Mouse (Mus musculus) intestine, embryonic 14.5 days (tissue): ENCODE data around the gene Rhox4f. TPM values are rescaled to one million over a fixed set of nuclear protein-coding genes. Genes with fewer than 3 reads are reported as not detected.
"Not testable (repeated sequence)": the region's sequence is repeated elsewhere in the genome, so short reads cannot be mapped to it uniquely, and the experiment has no call there.

ENCODE experiments used
- ATAC-seq: fragments of 200-750 bp; cut with Nextera tagmentation; replicated peaks from 2 replicates; pipeline ENCODE4 v1.8.0; 2017; ENCODE audit warnings: low read depth, moderate number of reproducible peaks, moderate TSS enrichment, moderate library complexity; ENCODE audit not compliant: low FRiP score, low TSS enrichment
- DNase-seq: peaks from one replicate; pipeline ENCODE4 v3.0.0-alpha.2; 2018; ENCODE audit warnings: low spot score
- H3K27ac ChIP-seq: fragments of 300-500 bp; sonication (generic); 2 replicates; pipeline ENCODE4 v1.5.1; 2014; ENCODE audit warnings: low read depth, mild to moderate bottlenecking, control low read depth
- H3K27me3 ChIP-seq: fragments of 300-500 bp; sonication (generic); replicated peaks from 2 replicates; pipeline ENCODE4 v1.6.1; 2014; ENCODE audit warnings: low read length, control low read depth; ENCODE audit not compliant: control insufficient read depth, insufficient read depth
- H3K36me3 ChIP-seq: fragments of 300-500 bp; sonication (generic); 2 replicates; pipeline ENCODE4 v1.6.1; 2014; ENCODE audit warnings: low read length, control low read depth; ENCODE audit not compliant: control insufficient read depth, insufficient read depth
- H3K4me1 ChIP-seq: fragments of 300-500 bp; sonication (generic); replicated peaks from 2 replicates; pipeline ENCODE4 v1.6.1; 2014; ENCODE audit warnings: low read length, control low read depth, mixed read lengths; ENCODE audit not compliant: control insufficient read depth, insufficient read depth
- H3K4me2 ChIP-seq: fragments of 300-500 bp; sonication (generic); 2 replicates; pipeline ENCODE4 v1.6.1; 2014; ENCODE audit warnings: low read length
- H3K4me3 ChIP-seq: fragments of 300-500 bp; sonication (generic); 2 replicates; pipeline ENCODE4 v1.5.1; 2014; ENCODE audit warnings: low read depth, low read length, control low read depth, mixed read lengths
- H3K9ac ChIP-seq: fragments of 300-500 bp; sonication (generic); 2 replicates; pipeline ENCODE4 v1.6.1; 2014; ENCODE audit warnings: mild to moderate bottlenecking, low read length
- H3K9me3 ChIP-seq: fragments of 300-500 bp; sonication (generic); 2 replicates; pipeline ENCODE4 v1.6.1; 2016; ENCODE audit warnings: low read length, control low read depth; ENCODE audit not compliant: control insufficient read depth
- WGBS: fragments of 180-500 bp; shearing (Covaris S2); extraction: QIAGEN DNeasy Blood & Tissue Kit; methylation state at CpG from one replicate; pipeline ENCODE4 v1.1.7; 2014; 5-methylcytosine and 5-hydroxymethylcytosine counted together
- polyA plus RNA-seq: library from polyadenylated mRNA; unstranded; fragments of >200 nt; fragmentation: Nextera tagmentation; extraction: Ambion mirVana; gene quantifications from 2 replicates; pipeline ENCODE4 v1.2.1, GENCODE M21; 2014

The Rhox4f gene
- not detected in 2 replicates for polyA plus RNA-seq

GRCm38 (mm10) chrX:37607604-37608003 lies at the start of gene Rhox4f:
Gene Rhox4f, minus strand, starts transcription at chrX:37607704.
- not testable (repeated sequence) for H3K27ac ChIP-seq, H3K36me3 ChIP-seq, H3K9me3 ChIP-seq, H3K4me2 ChIP-seq, H3K4me1 ChIP-seq, H3K4me3 ChIP-seq, ATAC-seq, H3K27me3 ChIP-seq, DNase-seq, H3K9ac ChIP-seq
- 96% methylated on average over 14 of the region's 19 CpGs for WGBS

- not testable (repeated sequence) for H3K27me3 ChIP-seq, H3K9me3 ChIP-seq, H3K4me3 ChIP-seq, H3K36me3 ChIP-seq, H3K4me2 ChIP-seq, H3K9ac ChIP-seq, H3K27ac ChIP-seq, DNase-seq, ATAC-seq, H3K4me1 ChIP-seq
- 95% methylated on average over 13 of the region's 20 CpGs for WGBS
These were observed 43.7 kb upstream of the Rhox4f start, which contains the start of gene Rhox4g for GRCm38 (mm10) chrX:37651227-37651626. Gene Rhox4g, minus strand, starts transcription at chrX:37651327.

GRCm38 (mm10) chrX:37643370-37643769 lies 35.9 kb upstream of the Rhox4f start, which contains the start of gene Rhox2g:
Gene Rhox2g, minus strand, starts transcription at chrX:37643470.
- not testable (repeated sequence) for H3K4me3 ChIP-seq, H3K9me3 ChIP-seq, DNase-seq, H3K4me1 ChIP-seq, H3K27ac ChIP-seq, H3K4me2 ChIP-seq, H3K27me3 ChIP-seq, H3K36me3 ChIP-seq, H3K9ac ChIP-seq, ATAC-seq
- WGBS = 90% methylated on average over 6 of the region's 6 CpGs

GRCm38 (mm10) chrX:37628512-37628911 lies 21.0 kb upstream of the Rhox4f start, which contains the start of gene Rhox3g:
Gene Rhox3g, minus strand, starts transcription at chrX:37628612.
- not testable (repeated sequence) for H3K9ac ChIP-seq, H3K9me3 ChIP-seq, H3K4me3 ChIP-seq, H3K4me1 ChIP-seq, ATAC-seq, H3K27me3 ChIP-seq, H3K27ac ChIP-seq, H3K36me3 ChIP-seq, DNase-seq, H3K4me2 ChIP-seq
- 81% methylated on average over 2 of the region's 2 CpGs for WGBS

DNA sequence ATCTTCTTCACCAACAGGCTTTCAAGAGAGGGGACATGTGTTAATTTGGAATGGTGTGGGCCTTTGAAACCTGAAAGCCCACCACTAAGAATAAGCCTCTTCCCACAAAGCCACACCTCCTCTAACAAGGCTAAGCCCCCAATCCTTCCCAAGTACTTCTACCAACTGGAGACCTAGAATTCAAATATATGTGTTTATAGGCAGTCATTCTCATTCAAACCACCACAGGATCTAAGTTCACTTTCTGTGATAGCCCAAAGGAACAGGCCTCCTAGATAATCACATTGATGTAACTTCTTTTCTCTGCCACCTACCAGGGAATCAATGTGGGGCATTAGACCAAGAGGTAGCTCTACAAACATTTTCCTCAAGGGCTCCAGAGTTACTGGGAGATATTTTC lies 26.8 kb downstream of the Rhox4f start, which contains the start of gene Rhox3f:
TSS of gene Rhox3f (plus strand) at position 301 of the 400 bp plus-strand sequence.
- not testable (repeated sequence) for DNase-seq

DNA sequence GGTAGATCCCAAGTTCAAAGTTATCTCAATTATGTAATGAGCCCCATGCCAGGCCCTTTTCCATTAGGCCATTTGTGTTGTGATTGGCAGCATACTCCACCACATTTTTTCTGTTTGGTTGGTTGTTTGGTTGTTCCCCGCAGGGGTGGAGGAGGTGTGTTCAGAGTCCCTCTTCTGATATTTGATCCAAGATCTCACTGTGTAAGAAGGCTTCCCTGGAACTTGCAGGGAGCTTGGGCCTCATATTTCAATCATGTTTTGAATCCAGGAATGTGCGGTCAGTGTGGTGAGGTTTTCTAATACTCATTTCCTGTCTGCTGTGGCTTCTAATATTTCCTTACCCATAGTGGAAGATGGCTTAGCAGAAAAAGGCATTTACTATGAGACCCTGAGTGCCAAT lies 34.9 kb downstream of the Rhox4f start:
- not testable (repeated sequence) for ATAC-seq, H3K36me3 ChIP-seq, H3K27ac ChIP-seq, H3K9me3 ChIP-seq, H3K4me3 ChIP-seq, H3K4me1 ChIP-seq, H3K9ac ChIP-seq, H3K27me3 ChIP-seq, DNase-seq, H3K4me2 ChIP-seq
- WGBS = 56% methylated on average over 2 of the region's 2 CpGs

More for the DNA sequence above, 26.8 kb downstream of the Rhox4f start, which contains the start of gene Rhox3f:
- H3K4me1 ChIP-seq, ATAC-seq, H3K4me3 ChIP-seq, H3K9ac ChIP-seq, H3K27ac ChIP-seq, H3K9me3 ChIP-seq, H3K4me2 ChIP-seq, H3K36me3 ChIP-seq, H3K27me3 ChIP-seq: not testable (repeated sequence)

GRCm38 (mm10) chrX:37571105-37571504 lies 36.4 kb downstream of the Rhox4f start, which contains the start of gene Rhox2f:
Gene Rhox2f, plus strand, starts transcription at chrX:37571405.
- WGBS = 85% methylated on average over 5 of the region's 8 CpGs
- not testable (repeated sequence) for H3K4me3 ChIP-seq, H3K9ac ChIP-seq, DNase-seq, ATAC-seq, H3K27ac ChIP-seq, H3K27me3 ChIP-seq, H3K9me3 ChIP-seq, H3K4me2 ChIP-seq, H3K36me3 ChIP-seq, H3K4me1 ChIP-seq

DNA sequence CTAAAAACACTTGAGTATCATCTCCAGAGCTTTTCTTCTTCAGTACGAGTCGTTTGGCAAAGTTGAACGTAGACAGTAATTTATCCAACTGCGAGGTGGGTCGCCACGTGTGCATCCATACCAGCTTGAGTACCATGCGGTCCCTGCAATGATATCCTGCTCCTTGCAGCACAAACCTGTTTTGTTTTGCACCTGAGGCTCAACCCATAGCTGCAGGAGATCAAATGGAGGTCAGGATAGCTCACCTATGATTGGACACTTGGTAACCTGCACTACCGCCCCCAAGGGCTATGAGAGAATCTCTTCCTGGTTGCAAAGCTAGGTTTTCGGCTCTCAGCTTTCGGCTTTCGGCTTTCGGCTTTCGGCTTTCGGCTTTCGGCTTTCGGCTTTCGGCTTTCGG lies 50.4 kb downstream of the Rhox4f start, which contains the start of gene Rhox4e:
TSS of gene Rhox4e (plus strand) at position 301 of the 400 bp plus-strand sequence.
- H3K27ac ChIP-seq, H3K27me3 ChIP-seq, DNase-seq, H3K9me3 ChIP-seq, H3K36me3 ChIP-seq, H3K4me2 ChIP-seq, H3K9ac ChIP-seq, H3K4me3 ChIP-seq, ATAC-seq, H3K4me1 ChIP-seq: not testable (repeated sequence)
- WGBS = 100% methylated on average over 10 of the region's 18 CpGs
